Mouse (Mus musculus) neural tube, embryonic 13.5 days (tissue): Measurements from ENCODE around the gene Gm20388. TPM values are rescaled to one million over a fixed set of nuclear protein-coding genes. Genes with fewer than 3 reads are reported as not detected.

Experiments used
- ATAC-seq: fragments of 200-750 bp; cut with Nextera tagmentation; 2 replicates; pipeline ENCODE4 v1.8.0; 2017; ENCODE audit warnings: low read depth, mild to moderate bottlenecking, moderate TSS enrichment, moderate library complexity
- H3K27ac ChIP-seq: fragments of 300-500 bp; sonication (generic); replicated peaks from 2 replicates; pipeline ENCODE4 v1.5.1; 2015; ENCODE audit warnings: moderate library complexity, mild to moderate bottlenecking, inconsistent platforms
- H3K27me3 ChIP-seq: fragments of 300-500 bp; sonication (generic); 2 replicates; pipeline ENCODE4 v1.6.1; 2015; ENCODE audit warnings: mild to moderate bottlenecking, inconsistent platforms
- H3K36me3 ChIP-seq: fragments of 300-500 bp; sonication (generic); 2 replicates; pipeline ENCODE4 v1.6.1; 2015; ENCODE audit warnings: mild to moderate bottlenecking, inconsistent platforms
- H3K4me1 ChIP-seq: fragments of 300-500 bp; sonication (generic); replicated peaks from 2 replicates; pipeline ENCODE4 v1.6.1; 2015; ENCODE audit warnings: inconsistent platforms
- H3K4me2 ChIP-seq: fragments of 300-500 bp; sonication (generic); 2 replicates; pipeline ENCODE4 v1.6.1; 2015; ENCODE audit warnings: inconsistent platforms, mild to moderate bottlenecking, moderate library complexity
- H3K4me3 ChIP-seq: fragments of 300-500 bp; sonication (generic); 2 replicates; pipeline ENCODE4 v1.5.1; 2015; ENCODE audit warnings: mild to moderate bottlenecking, inconsistent platforms
- H3K9ac ChIP-seq: fragments of 300-500 bp; sonication (generic); 2 replicates; pipeline ENCODE4 v1.6.1; 2015; ENCODE audit warnings: moderate library complexity, mild to moderate bottlenecking, inconsistent platforms
- H3K9me3 ChIP-seq: fragments of 300-500 bp; sonication (generic); 2 replicates; pipeline ENCODE4 v1.6.1; 2016; ENCODE audit warnings: inconsistent platforms
- WGBS: fragments of 180-500 bp; shearing (Covaris S2); methylation state at CpG from one replicate; pipeline ENCODE4 v1.1.7; 2015; 5-methylcytosine and 5-hydroxymethylcytosine counted together
- polyA plus RNA-seq: library from polyadenylated mRNA; unstranded; fragments of >200 nt; fragmentation: Nextera tagmentation; extraction: Ambion mirVana; gene quantifications from 2 replicates; pipeline ENCODE4 v1.2.1, GENCODE M21; 2015

Gm20388 gene
- polyA plus RNA-seq, 1 experiment from 2014 or later, result 0.27 TPM

GRCm38 (mm10) chr8:120979210-120979609 lies 1068.6 kb downstream of the Gm20388 start:
- no peak overlapping the region for H3K4me3 ChIP-seq
- H3K27me3 ChIP-seq, result peaks cover 19% of the 10 kb centered on the region
- no peak overlapping the region for H3K4me2 ChIP-seq
- no peak overlapping the region for H3K27ac ChIP-seq
- no peaks in the 10 kb centered on the region for H3K9me3 ChIP-seq
- no peak overlapping the region for H3K9ac ChIP-seq
- H3K4me1 ChIP-seq, result peaks cover 3% of the 10 kb centered on the region; the same call in 1 of the 2 replicates
- no peak for ATAC-seq
- H3K36me3 ChIP-seq, result no peaks in the 10 kb centered on the region
- 78% methylated on average over 9 of the region's 9 CpGs for WGBS

- no peak for ATAC-seq
- Histone ChIP-seq H3K36me3 (no peaks in the 10 kb centered on the region), H3K4me3 (no peak overlapping the region), H3K9ac (no peak overlapping the region), H3K4me2 (no peak overlapping the region), H3K27me3 (peaks cover 1% of the 10 kb centered on the region; the same call in 1 of the 2 replicates), H3K9me3 (no peaks in the 10 kb centered on the region), H3K4me1 (peaks cover 3% of the 10 kb centered on the region; the same call in 1 of the 2 replicates), H3K27ac (no peak overlapping the region)
- WGBS, result 55% methylated on average over 13 of the region's 13 CpGs
These were observed 1070.3 kb downstream of the Gm20388 start for GRCm38 (mm10) chr8:120980948-120981347.

- H3K9ac ChIP-seq, result no peak overlapping the region
- peaks cover 3% of the 10 kb centered on the region; the same call in 1 of the 2 replicates for H3K4me1 ChIP-seq
- H3K36me3 ChIP-seq, result no peaks in the 10 kb centered on the region
- H3K4me2 ChIP-seq, result no peak overlapping the region
- H3K27ac ChIP-seq, result no peak overlapping the region
- no peaks in the 10 kb centered on the region; the same call in 1 of the 2 replicates for H3K27me3 ChIP-seq
- no peak overlapping the region for H3K4me3 ChIP-seq
- no peak for ATAC-seq
- H3K9me3 ChIP-seq, result no peaks in the 10 kb centered on the region
- 68% methylated on average over 8 of the region's 8 CpGs for WGBS
These were observed 1074.2 kb downstream of the Gm20388 start for GRCm38 (mm10) chr8:120984888-120985287.

DNA sequence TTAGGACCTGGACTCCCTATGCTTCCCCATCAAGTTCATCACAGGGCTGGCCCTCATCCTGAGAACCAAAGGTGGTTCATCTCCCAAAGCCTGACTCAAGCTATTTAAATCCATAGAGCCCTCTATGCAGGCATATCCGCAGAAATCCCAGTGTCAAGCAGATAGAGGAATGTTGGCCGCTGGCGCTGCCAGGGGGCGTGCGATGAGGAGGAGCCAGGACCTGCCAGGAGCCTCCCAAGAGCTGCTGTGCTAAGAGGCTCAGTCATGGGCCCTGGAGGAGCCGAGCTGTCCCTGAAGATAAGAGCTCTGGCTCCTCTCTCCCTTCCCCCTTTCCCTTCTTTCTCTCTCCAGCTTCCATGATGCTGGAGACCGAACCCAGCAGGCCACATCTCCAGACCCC lies 1075.4 kb downstream of the Gm20388 start:
- Histone ChIP-seq H3K4me2 (no peak overlapping the region), H3K9ac (no peak overlapping the region), H3K4me1 (peaks cover 2% of the 10 kb centered on the region; the same call in 1 of the 2 replicates), H3K9me3 (no peaks in the 10 kb centered on the region), H3K4me3 (no peak overlapping the region), H3K27ac (no peak overlapping the region), H3K27me3 (no peaks in the 10 kb centered on the region; the same call in 1 of the 2 replicates), H3K36me3 (no peaks in the 10 kb centered on the region)
- ATAC-seq, result no peak
- WGBS, result 91% methylated on average over 7 of the region's 7 CpGs

DNA sequence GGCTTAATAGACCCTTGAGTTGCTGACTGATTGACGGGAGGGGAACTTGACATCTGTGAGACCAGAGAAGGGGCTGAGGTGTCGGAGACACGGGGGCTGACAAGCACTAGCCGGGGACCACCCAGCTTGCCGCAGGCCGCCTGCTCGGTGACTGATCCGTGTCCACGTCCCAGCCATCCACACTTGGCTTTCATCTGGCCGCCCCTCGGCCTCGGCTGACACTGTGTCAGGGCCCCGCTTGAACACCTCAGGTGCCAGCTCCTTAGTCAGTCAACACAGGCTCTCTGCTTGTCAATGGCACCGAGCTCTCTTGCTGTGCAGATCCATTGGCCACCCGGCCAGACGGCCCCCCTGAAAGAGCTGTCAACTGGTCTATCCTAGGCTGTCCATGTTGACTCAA lies 1083.1 kb downstream of the Gm20388 start:
- peaks cover 2% of the 10 kb centered on the region; the same call in 1 of the 2 replicates for H3K27me3 ChIP-seq
- no peak overlapping the region for H3K4me3 ChIP-seq
- H3K27ac ChIP-seq, result no peak overlapping the region
- no peak overlapping the region for H3K4me2 ChIP-seq
- no peaks in the 10 kb centered on the region for H3K4me1 ChIP-seq
- 76% methylated on average over 16 of the region's 16 CpGs for WGBS
- no peaks in the 10 kb centered on the region for H3K36me3 ChIP-seq
- H3K9ac ChIP-seq, result no peak overlapping the region
- ATAC-seq, result no peak
- H3K9me3 ChIP-seq, result no peaks in the 10 kb centered on the region

DNA sequence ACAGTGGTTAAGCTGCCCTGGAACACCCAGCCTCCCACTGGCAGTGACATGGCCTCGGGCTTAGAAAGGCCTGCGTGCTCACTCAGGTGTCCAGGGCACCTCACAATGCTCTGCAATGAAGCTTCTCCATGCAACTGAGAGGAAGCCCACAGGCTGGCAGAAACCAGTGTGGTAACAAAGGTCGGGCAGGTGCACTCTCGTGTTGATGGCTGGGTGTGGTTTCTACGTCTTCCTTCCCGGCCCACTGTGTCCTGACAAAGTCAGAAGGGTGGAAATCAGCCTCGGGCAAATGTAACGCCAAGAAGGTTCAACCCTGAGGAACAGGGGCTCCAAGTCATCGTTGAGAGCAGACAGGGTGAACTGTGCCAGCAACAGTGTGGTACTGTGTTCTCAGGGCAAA lies 1084.8 kb downstream of the Gm20388 start:
- Histone ChIP-seq H3K36me3 (no peaks in the 10 kb centered on the region), H3K9ac (no peak overlapping the region), H3K27ac (no peak overlapping the region), H3K4me3 (no peak overlapping the region), H3K4me2 (no peak overlapping the region), H3K4me1 (no peaks in the 10 kb centered on the region), H3K27me3 (peaks cover 2% of the 10 kb centered on the region; the same call in 1 of the 2 replicates), H3K9me3 (no peaks in the 10 kb centered on the region)
- WGBS, result 85% methylated on average over 9 of the region's 9 CpGs
- no peak for ATAC-seq

- Histone ChIP-seq H3K27me3 (peaks cover 2% of the 10 kb centered on the region; the same call in 1 of the 2 replicates), H3K9ac (no peak overlapping the region), H3K36me3 (no peaks in the 10 kb centered on the region), H3K4me1 (no peaks in the 10 kb centered on the region), H3K9me3 (no peaks in the 10 kb centered on the region), H3K27ac (no peak overlapping the region), H3K4me2 (no peak overlapping the region), H3K4me3 (no peak overlapping the region)
- WGBS, result 68% methylated on average over 12 of the region's 12 CpGs
- ATAC-seq, result no peak
These were observed 1086.4 kb downstream of the Gm20388 start for GRCm38 (mm10) chr8:120996905-120997581.

DNA sequence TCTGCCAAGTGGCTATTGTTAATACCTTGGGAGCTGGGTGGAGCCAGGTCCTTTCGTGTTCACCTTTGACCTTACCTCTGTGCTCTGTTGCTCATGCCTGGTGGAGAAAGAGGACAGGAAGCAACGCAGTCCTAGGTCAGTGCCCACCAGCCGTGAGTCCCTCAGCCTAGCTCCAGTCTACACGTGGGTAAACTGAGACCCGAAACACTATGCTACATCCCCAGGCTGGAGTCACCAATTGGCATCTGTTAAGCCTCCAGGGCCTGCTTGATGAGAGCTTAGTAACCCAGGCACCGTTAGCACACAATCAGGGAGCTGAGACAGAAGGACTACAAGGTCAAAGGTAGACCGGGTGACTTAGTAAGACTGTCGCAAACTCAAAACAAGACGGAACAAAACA lies 1087.3 kb downstream of the Gm20388 start:
- no peak overlapping the region for H3K27ac ChIP-seq
- peaks cover under 1% of the 10 kb centered on the region; the same call in 1 of the 2 replicates for H3K27me3 ChIP-seq
- H3K36me3 ChIP-seq, result no peaks in the 10 kb centered on the region
- H3K4me3 ChIP-seq, result no peak overlapping the region
- 81% methylated on average over 9 of the region's 9 CpGs for WGBS
- H3K9ac ChIP-seq, result no peak overlapping the region
- H3K4me1 ChIP-seq, result peaks cover 5% of the 10 kb centered on the region; the same call in 1 of the 2 replicates
- H3K4me2 ChIP-seq, result no peak overlapping the region
- no peak for ATAC-seq
- H3K9me3 ChIP-seq, result no peaks in the 10 kb centered on the region

GRCm38 (mm10) chr8:120998966-120999365 lies 1088.3 kb downstream of the Gm20388 start:
- Histone ChIP-seq H3K4me3 (no peak overlapping the region), H3K27ac (no peak overlapping the region), H3K4me1 (peaks cover 9% of the 10 kb centered on the region; the same call in 1 of the 2 replicates), H3K4me2 (no peak overlapping the region), H3K9ac (no peak overlapping the region), H3K9me3 (no peaks in the 10 kb centered on the region), H3K27me3 (0 out of 2 replicates have a peak, but pooled peaks cover 3% of the 10 kb centered on the region), H3K36me3 (no peaks in the 10 kb centered on the region)
- 80% methylated on average over 14 of the region's 14 CpGs for WGBS
- ATAC-seq, result no peak

DNA sequence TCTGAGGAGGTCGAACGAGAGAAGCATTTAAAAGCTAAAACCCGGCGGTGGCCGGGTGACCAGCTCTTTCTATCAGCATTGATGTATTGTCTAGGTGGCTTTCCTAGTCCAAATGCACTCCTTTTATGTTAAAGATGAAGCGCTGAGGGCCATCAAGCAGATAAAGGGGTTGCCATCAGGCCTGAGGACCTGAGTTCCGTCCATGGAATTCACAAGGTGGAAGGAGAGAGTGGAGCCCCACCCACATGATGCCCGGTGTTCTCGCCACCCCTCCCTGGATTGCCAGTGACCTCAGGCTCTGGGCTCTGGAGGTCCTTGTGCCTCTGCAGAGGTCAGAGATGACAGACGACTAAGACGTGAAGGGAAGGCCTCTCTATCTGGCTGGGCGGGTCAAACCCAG lies 1091.3 kb downstream of the Gm20388 start:
- 0 out of 2 replicates have a peak, but pooled peaks cover 3% of the 10 kb centered on the region for H3K27me3 ChIP-seq
- peaks cover 9% of the 10 kb centered on the region; the same call in 1 of the 2 replicates for H3K4me1 ChIP-seq
- no peak for ATAC-seq
- no peaks in the 10 kb centered on the region for H3K36me3 ChIP-seq
- H3K9ac ChIP-seq, result no peak overlapping the region
- 76% methylated on average over 12 of the region's 12 CpGs for WGBS
- no peak overlapping the region for H3K27ac ChIP-seq
- H3K9me3 ChIP-seq, result no peaks in the 10 kb centered on the region; the same call in 1 of the 2 replicates
- H3K4me3 ChIP-seq, result no peak overlapping the region
- H3K4me2 ChIP-seq, result no peak overlapping the region

- Histone ChIP-seq H3K4me3 (no peak overlapping the region), H3K36me3 (no peaks in the 10 kb centered on the region), H3K4me2 (no peak overlapping the region), H3K9ac (no peak overlapping the region), H3K27ac (no peak overlapping the region), H3K9me3 (no peaks in the 10 kb centered on the region; the same call in 1 of the 2 replicates), H3K4me1 (peaks cover 9% of the 10 kb centered on the region; the same call in 1 of the 2 replicates), H3K27me3 (0 out of 2 replicates have a peak, but pooled peaks cover 3% of the 10 kb centered on the region)
- no peak for ATAC-seq
- WGBS, result 58% methylated on average over 17 of the region's 17 CpGs
These were observed 1092.4 kb downstream of the Gm20388 start for GRCm38 (mm10) chr8:121002871-121003539.

DNA sequence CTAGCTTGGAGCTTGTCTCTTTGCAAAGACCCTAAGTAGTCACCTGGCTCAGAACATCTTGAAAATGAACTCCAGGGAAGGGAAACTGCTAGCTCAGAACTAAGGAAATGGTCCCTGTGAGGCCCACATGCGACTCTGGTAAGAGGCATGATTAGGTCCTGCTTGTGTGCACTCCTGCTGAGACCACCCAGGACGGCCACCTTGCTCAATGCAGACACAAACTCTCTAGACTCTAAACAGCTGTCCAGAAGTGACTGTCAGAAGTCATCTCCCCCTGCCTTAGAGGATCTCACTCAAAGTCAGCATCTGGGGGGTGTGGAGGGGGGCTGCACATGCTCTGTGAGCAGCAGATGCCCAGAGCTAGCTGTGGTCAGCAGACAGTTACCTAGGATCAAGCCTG lies 1093.0 kb downstream of the Gm20388 start:
- Histone ChIP-seq H3K27me3 (0 out of 2 replicates have a peak, but pooled peaks cover 5% of the 10 kb centered on the region), H3K4me1 (peaks cover 9% of the 10 kb centered on the region; the same call in 1 of the 2 replicates), H3K36me3 (no peaks in the 10 kb centered on the region), H3K27ac (no peak overlapping the region), H3K4me2 (no peak overlapping the region), H3K9ac (no peak overlapping the region), H3K9me3 (no peaks in the 10 kb centered on the region; the same call in 1 of the 2 replicates), H3K4me3 (no peak overlapping the region)
- 70% methylated on average over 2 of the region's 2 CpGs for WGBS
- no peak for ATAC-seq
